Mouse (Mus musculus) cerebellum, postnatal 10 days (tissue): ENCODE measurements at regions not wholly inside any gene's neighbourhood (a gene's known extent, or its start where the extent isn't known, plus 50 kb on each side); places are given as distances from the start of the nearest gene placed in this dataset.
A peak's percentile ranks its signal among the peaks of the same experiment; 100 is the strongest.

Source experiments
- DNase-seq, 2 experiments: peaks; one replicate each; pipeline ENCODE4 v3.0.0; 2021; ENCODE audit warnings: mixed read lengths in 2 of 2

- no peak for DNase-seq
These were observed 88.0 kb downstream of the Tent5c start for GRCm38 (mm10) chr3:100401080-100401479.

GRCm38 (mm10) chr3:100397491-100397890 lies 91.6 kb downstream of the Tent5c start:
- no peak for DNase-seq

GRCm38 (mm10) chr3:100394911-100395604 lies 94.1 kb downstream of the Tent5c start:
- peak in 1 of 2 experiments; percentile 22 for DNase-seq

- no peak for DNase-seq
These were observed 95.2 kb downstream of the Tent5c start for GRCm38 (mm10) chr3:100393956-100394355.

- DNase-seq = no peak
These were observed 106.9 kb downstream of the Tent5c start for GRCm38 (mm10) chr3:100382181-100382580.

- no peak for DNase-seq
These were observed 107.8 kb downstream of the Tent5c start for GRCm38 (mm10) chr3:100381363-100381762.

GRCm38 (mm10) chr3:100376162-100376561 lies 113.0 kb downstream of the Tent5c start:
- DNase-seq = no peak

- DNase-seq = no peak
These were observed 122.0 kb downstream of the Tent5c start for GRCm38 (mm10) chr3:100366884-100367840.

- DNase-seq = no peak
These were observed 122.7 kb downstream of the Tent5c start for GRCm38 (mm10) chr3:100366447-100366846.

- no peak for DNase-seq
These were observed 123.7 kb downstream of the Tent5c start for GRCm38 (mm10) chr3:100365354-100365945.

- no peak for DNase-seq
These were observed 124.4 kb downstream of the Tent5c start for GRCm38 (mm10) chr3:100364706-100365105.

GRCm38 (mm10) chr3:100362983-100363382 lies 126.1 kb downstream of the Tent5c start:
- no peak for DNase-seq

- DNase-seq = no peak
These were observed 129.1 kb downstream of the Tent5c start for GRCm38 (mm10) chr3:100360019-100360418.

- DNase-seq = peak; percentile 68 to 76
These were observed 130.1 kb downstream of the Tent5c start for GRCm38 (mm10) chr3:100359036-100359435.

GRCm38 (mm10) chr3:100333478-100333877 lies 155.6 kb downstream of the Tent5c start:
- DNase-seq = no peak

- DNase-seq = no peak
These were observed 156.2 kb upstream of the Wdr3 start for GRCm38 (mm10) chr3:100318357-100318756.

GRCm38 (mm10) chr3:100287818-100288217 lies 125.6 kb upstream of the Wdr3 start:
- DNase-seq = no peak

- no peak for DNase-seq
These were observed 104.8 kb upstream of the Wdr3 start for GRCm38 (mm10) chr3:100266976-100267375.

- no peak for DNase-seq
These were observed 102.8 kb upstream of the Wdr3 start for GRCm38 (mm10) chr3:100264991-100265390.
